Mouse (Mus musculus) right cerebral cortex, postnatal 4 days (tissue): ENCODE measurements around the gene Gm45799.

Experiments
- DNase-seq: peaks from one replicate; pipeline ENCODE4 v3.0.0-alpha.2; 2022

Gene Gm45799

DNA sequence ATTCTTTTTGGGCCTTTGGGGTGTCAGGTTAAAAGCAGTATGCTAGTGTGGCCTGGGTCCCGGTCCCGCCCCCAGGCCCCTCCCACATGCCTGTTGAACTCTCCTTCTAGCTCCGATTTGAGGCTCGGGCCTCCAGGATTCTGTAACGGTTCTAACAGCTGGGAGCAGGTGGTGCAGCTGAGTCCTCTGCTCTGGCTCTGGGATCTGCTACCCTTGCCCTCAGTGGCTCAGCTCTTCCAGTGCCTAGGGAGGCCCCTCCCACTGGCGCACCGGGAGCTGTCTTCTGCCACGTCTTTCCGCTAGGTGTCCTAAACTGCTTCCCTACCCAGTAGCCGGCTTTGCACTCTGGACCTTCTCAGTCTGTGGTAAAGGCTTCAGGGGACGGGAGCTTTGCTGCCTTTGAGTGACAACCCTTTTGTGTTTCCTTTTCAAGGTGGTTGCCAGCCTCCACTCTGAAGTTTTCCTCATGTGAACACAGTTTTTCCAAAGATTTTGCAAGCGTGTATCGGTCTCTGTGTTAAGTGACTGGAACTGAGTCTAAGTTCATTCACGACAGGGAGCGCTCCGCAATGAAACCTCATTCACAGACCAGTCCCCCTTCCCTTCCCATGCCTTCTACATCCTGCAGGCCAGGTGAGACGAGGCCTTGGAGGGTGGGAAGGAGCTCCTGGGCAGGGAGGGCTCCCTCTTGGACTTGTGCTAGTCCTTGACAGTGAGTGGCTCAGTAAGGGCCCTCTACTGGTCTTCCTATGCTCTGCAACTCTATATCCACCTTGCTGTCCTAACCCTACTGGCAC, 10.5 kb downstream of the Gm45799 start, which contains the start of gene Dnhd1:
Dnhd1 (plus strand) TSS at position 189 of the 797 bp plus-strand sequence.
- peak; percentile 48 for DNase-seq

DNA sequence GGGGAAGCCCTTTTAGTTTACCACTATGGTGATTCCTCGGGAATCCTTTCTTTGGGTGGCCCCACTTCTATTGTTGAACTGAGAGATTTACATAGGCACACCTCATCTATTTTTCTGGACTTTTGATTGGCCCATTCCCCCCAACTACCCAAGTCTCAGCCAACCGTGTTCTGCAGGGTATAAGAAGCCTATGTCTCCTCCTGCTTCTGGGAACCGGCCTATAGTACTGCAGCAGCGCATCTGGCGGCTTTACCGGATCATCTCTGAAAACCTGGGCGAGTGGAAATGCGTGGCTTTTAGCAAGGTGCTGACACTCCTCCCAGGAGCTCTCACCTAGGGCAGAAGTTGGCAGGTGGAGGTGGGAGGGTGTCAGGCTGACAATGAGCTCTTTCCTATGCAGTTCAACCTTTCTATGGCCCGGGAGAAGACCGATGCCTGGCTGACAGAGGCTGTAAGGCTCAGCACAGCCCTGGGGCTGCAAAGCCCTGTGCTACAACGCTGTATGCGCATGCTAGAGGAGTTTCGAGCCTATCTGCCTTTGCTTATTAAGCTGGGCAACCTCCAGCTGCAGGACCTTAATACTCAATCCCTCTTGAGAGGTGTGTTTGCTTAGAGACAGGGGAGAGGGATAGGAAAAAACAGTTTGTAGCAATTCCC, 45.3 kb downstream of the Gm45799 start:
- DNase-seq = no peak

DNA sequence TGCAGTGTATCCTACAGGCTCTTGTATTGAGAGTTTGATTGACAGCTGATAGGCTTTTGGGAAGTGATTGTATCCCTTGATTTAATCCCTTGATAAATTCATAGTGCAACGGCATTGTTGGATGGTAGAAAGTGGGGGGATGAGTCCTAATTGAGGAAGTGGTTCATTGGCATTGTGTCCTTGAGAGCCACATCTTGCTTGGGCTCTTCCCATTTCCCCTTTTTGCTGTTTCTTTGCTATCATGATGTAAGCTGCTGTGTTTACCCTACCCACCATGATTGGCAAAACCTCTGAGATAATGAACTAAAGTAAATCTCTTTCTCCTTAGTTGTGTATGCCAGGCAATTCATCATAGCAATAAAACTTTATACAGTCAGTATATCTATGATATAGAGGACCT, 50.5 kb downstream of the Gm45799 start:
- no peak for DNase-seq

DNA sequence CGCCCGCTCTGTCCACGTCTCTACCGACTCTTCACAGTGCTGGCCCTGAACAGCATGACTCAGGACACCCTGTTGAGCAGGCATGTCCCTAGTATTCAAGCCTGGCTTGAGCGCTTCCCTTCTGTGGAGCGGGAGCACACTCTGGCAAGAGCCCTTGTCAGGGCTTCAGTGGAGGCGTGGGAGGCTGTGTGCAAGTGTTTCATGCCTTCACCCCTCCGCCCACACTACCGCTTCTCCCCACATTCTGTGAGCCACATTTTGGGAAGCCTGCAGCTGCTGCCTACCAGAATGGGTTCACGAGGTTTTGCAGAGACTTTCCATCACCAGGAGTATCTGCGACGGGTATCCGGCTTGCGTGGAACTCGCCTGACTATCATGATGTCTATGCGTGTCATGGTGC, 62.8 kb downstream of the Gm45799 start:
- no peak for DNase-seq

DNA sequence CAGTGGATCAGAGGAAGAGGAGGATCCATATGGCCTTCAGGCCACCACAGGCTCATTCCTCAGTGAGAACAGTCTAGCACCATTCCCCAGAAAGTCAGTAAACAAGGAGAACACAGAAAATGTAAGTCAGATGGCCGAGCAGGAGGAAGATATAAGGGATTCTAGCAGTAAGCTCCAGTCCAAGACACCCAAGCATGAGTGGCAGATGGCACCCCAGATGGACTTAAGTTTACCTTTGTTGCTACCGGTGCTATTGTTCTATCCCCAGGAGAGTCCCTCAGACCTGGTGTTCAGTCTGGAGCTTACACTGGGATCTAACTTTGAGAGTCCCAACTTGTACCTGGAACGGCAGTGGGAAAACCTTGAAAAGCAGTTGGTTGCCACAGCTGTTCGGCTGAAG, 63.5 kb downstream of the Gm45799 start:
- no peak for DNase-seq

DNA sequence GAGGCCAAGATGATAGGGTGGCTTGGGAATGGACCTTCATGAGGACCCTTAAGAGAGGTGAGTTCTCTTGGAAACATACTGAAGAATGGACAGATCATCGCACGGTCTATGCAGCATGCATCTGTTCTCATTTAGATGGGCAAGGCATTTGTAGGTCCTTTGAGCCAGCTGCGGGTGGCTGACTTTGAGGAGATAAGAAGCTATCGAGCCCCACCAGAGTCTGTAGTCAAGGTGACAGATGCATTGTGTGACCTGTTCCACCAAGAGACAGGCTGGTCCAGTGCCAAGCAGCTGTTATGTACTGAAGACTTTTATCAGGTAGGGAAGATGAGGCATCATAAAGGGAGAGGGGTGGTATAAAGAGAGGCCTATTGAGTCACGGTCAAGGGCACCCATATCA, 68.4 kb downstream of the Gm45799 start:
- DNase-seq = no peak

DNA sequence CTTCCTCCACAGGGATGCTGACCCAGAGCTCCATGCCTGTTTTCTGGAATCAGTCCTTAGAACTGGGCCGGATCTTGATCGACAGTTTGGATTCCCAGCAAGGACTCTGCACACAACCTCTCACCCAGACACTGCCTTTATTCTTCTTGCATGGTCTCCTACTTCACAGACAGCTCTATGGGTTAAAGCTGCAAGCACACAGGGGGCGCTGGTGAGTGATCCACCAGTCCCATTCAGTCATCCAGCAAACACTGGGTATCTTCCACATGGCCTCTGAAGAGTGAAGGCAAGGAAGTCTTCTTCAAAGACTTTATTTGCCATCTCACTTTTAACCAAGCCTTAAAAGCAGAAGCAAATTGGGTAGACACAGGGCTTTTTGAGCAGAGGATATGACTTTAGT, 75.0 kb downstream of the Gm45799 start:
- DNase-seq = no peak

DNA sequence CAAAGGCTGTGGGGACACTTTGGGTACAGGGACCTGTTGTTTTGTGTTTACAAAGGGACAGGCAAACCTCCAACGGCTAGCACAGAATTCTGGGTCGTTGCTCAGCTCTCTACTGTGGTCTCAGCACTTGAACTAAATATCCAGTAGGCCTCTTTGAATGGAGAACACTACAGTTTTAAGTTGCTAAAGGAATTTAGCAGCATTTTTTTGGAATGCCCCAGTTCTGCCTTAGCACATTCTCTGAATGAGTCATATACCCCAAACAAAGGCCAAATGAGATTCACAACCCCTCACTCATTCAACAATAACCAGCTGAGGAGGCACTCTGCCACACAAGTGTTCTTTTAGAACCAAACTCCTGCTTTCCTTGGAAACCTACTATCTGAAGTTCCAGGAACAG, 81.6 kb downstream of the Gm45799 start:
- no peak for DNase-seq

DNA sequence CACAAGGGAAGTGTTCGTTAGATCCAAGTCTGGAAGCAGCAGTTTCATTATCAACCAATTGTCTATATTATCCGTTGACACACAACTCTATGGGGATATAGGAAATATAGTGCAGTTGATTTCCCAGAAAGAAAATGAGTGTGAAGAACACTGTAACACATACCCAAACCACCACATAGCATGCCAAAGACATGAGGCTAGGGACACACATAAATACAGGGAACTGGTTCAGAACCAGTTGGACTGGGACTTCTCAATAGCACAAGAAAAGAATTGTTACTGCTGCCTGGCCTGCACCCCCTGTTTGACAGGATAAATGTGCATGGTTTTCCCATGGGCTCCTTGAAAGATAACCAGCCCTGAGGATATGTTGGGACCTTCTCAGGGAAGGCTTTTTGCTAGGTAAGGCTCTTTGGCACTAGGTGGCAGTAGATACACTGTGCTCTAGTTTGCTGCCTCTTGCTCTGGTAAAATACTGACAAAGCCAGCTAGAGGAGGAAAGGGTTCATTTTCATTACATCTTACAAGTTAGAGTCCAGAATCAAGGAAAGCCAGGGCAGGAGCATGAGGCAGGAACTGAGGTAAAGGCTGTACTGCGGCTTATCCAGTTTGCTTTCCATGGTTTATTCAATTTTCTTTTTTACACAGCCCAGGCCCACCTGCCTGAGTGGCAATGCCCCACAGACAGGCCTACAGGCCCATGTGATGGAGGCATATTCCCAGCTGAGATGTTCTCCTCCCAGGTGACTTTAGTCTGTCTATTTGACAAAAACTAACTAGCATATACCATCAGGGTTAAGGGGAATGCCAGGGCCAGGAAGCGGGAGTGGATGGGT, 86.0 kb downstream of the Gm45799 start:
- peak; percentile 27 for DNase-seq

DNA sequence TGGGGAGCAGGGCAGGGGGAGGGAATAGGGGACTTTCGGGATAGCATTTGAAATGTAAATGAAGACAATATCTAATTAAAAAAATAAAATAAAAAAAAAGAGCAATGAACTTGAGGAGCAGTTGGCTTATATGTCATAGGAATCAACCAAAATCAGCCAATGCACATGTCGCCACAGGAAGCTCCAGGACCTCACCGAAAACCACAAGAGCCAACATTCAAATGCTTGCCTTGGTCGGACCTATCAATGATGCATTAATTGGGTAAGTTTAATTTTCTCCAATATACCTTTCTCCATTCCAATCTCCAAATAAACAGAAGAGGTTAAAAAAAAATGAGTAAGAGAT, 86.6 kb downstream of the Gm45799 start:
- DNase-seq = no peak

DNA sequence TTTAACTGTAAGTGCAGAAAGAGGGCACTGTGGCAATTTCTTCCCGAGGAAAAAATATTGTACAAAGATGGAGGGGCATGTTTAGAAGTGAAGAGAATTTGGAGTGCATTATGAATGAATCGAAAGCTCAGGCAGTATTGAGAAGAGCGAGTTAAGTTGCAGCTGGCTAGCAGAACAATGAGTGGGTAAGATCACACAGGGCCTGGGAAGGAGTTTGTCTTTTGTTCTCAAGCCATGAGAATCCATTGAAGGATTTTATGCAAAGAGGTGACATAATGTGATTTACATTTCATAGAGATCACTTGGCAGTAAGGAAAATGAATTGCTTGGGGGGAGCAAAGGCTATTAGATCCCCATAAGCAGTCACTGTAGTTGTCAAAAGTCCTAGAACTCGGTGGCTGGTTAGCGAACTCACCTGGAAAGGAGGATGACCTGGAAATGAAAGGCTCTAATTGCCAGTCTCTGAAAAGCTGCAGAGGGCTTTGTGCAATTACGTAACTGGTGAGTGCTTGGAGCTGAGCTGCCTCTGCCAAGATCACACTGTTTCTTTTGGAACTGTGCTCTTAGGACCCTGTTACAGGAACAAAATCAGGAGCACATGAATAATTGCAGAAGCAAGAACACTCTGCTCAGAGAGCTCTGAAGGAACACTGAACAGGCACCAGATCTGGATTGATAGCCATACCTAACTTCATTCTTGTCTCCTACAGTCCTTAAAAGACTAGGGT, 88.5 kb downstream of the Gm45799 start:
- DNase-seq = no peak

DNA sequence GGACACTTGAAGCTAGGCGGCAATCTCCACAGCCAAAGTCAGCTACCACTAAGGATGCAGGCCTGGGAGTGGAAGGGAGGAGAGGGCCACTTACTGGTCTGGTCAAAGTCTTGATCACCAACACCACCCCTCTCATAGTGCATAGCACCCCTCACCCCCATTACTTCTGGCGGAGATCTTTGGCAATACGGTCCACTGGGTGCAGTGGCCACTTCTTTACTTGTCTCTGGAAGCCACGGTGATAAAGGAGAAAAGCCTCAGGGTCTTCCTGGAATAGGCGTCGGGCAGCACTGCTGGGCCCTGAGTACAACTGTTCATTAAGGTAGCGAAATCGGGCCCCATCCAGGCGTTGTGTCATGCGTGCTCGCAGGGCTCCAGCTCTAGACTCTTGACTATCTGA, 93.5 kb downstream of the Gm45799 start:
- no peak for DNase-seq
